Mouse (Mus musculus) heart, embryonic 13.5 days (tissue): ENCODE measurements around the gene Theg. TPM values are rescaled to one million over a fixed set of nuclear protein-coding genes. Genes with fewer than 3 reads are reported as not detected.

ENCODE experiments used
- ATAC-seq: fragments of 200-750 bp; cut with Nextera tagmentation; 2 replicates; pipeline ENCODE4 v1.8.0; 2017; ENCODE audit warnings: moderate TSS enrichment; ENCODE audit not compliant: insufficient number of reproducible peaks, low FRiP score, low TSS enrichment; ENCODE audit errors: extremely low read depth
- H3K27ac ChIP-seq: fragments of 300-500 bp; sonication (generic); replicated peaks from 2 replicates; pipeline ENCODE4 v1.5.1; 2015; ENCODE audit warnings: moderate library complexity, mild to moderate bottlenecking, inconsistent platforms
- H3K27me3 ChIP-seq: fragments of 300-500 bp; sonication (generic); replicated peaks from 2 replicates; pipeline ENCODE4 v1.6.1; 2015; ENCODE audit warnings: mild to moderate bottlenecking, inconsistent platforms
- H3K36me3 ChIP-seq: fragments of 300-500 bp; sonication (generic); 2 replicates; pipeline ENCODE4 v1.6.1; 2015; ENCODE audit warnings: mild to moderate bottlenecking, inconsistent platforms
- H3K4me1 ChIP-seq: fragments of 300-500 bp; sonication (generic); 2 replicates; pipeline ENCODE4 v1.6.1; 2015; ENCODE audit warnings: inconsistent platforms
- H3K4me2 ChIP-seq: fragments of 300-500 bp; sonication (generic); 2 replicates; pipeline ENCODE4 v1.6.1; 2015; ENCODE audit warnings: inconsistent platforms, mild to moderate bottlenecking, moderate library complexity
- H3K4me3 ChIP-seq: fragments of 300-500 bp; sonication (generic); 2 replicates; pipeline ENCODE4 v1.5.1; 2015; ENCODE audit warnings: moderate library complexity, mild to moderate bottlenecking, inconsistent platforms
- H3K9ac ChIP-seq: fragments of 300-500 bp; sonication (generic); 2 replicates; pipeline ENCODE4 v1.6.1; 2015; ENCODE audit warnings: inconsistent platforms, mild to moderate bottlenecking, moderate library complexity
- H3K9me3 ChIP-seq: fragments of 300-500 bp; sonication (generic); 2 replicates; pipeline ENCODE4 v1.6.1; 2016; ENCODE audit warnings: inconsistent platforms
- WGBS: fragments of 180-500 bp; shearing (Covaris S2); methylation state at CpG from one replicate; pipeline ENCODE4 v1.1.7; 2015; ENCODE audit warnings: mixed read lengths; 5-methylcytosine and 5-hydroxymethylcytosine counted together
- polyA plus RNA-seq: library from polyadenylated mRNA; unstranded; fragments of >200 nt; fragmentation: Nextera tagmentation; extraction: Ambion mirVana; gene quantifications from 2 replicates; pipeline ENCODE4 v1.2.1, GENCODE M21; 2015

Theg gene
- polyA plus RNA-seq, 1 experiment from 2014 or later: not detected

DNA sequence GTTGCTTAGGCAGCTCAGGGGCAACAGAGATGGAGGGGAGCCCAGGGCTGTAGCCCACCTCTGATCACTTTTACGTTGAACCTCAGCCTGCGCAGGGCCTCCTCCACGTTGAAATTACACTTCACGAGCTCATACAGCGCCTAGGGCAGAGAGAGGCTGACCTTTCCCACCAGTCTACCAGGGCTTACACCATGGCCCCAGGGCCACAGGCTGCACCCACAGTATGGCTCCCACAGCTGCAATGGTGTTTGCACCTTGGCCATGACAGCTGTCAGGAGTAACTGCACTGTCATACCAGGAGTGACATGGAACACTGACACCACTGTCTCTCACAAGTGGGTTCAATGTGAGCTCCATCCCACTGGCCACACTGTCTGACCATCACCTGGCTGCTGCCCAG, 42.5 kb downstream of the Theg start:
- peaks cover 100% of the 10 kb centered on the region for H3K36me3 ChIP-seq
- no peak overlapping the region for H3K9ac ChIP-seq
- H3K27me3 ChIP-seq: no peaks in the 10 kb centered on the region
- peaks cover 7% of the 10 kb centered on the region; the same call in 1 of the 2 replicates for H3K4me1 ChIP-seq
- H3K9me3 ChIP-seq: no peaks in the 10 kb centered on the region
- H3K27ac ChIP-seq: no peak overlapping the region; the same call in 1 of the 2 replicates
- ATAC-seq: no peak
- H3K4me2 ChIP-seq: no peak overlapping the region
- no peak overlapping the region for H3K4me3 ChIP-seq
- 89% methylated on average over 5 of the region's 5 CpGs for WGBS

GRCm38 (mm10) chr10:79543884-79544597, 43.1 kb downstream of the Theg start:
- Histone ChIP-seq H3K4me2 (no peak overlapping the region), H3K27ac (no peak overlapping the region; the same call in 1 of the 2 replicates), H3K27me3 (no peaks in the 10 kb centered on the region), H3K9me3 (no peaks in the 10 kb centered on the region), H3K4me1 (peaks cover 7% of the 10 kb centered on the region; the same call in 1 of the 2 replicates), H3K36me3 (peaks cover 100% of the 10 kb centered on the region), H3K9ac (no peak overlapping the region), H3K4me3 (no peak overlapping the region)
- WGBS: 64% methylated on average over 9 of the region's 9 CpGs
- no peak for ATAC-seq

DNA sequence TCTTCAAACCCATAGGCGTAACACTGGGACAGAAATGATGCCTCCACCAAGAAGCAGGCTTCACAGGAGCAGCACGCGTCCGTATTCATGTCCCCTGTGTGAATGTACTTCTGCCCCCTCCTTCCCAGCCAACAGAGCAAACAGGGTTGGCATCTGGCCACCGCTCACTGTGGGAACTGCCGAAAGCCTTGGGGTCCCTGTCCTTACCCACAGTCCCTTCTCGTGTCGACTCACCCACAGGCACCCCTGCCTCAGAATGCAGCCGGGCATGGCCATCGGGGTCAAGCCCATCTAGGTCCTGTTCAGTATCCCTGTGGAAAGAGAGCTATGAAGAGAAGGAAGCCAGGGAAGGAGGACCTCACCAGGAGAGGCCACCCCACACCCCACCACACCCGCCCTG, 45.0 kb downstream of the Theg start:
- Histone ChIP-seq H3K9me3 (no peaks in the 10 kb centered on the region), H3K27ac (no peak overlapping the region), H3K4me1 (peaks cover 1% of the 10 kb centered on the region; the same call in 1 of the 2 replicates), H3K4me2 (no peak overlapping the region), H3K36me3 (peaks cover 95% of the 10 kb centered on the region), H3K9ac (no peak overlapping the region), H3K27me3 (no peaks in the 10 kb centered on the region), H3K4me3 (no peak overlapping the region)
- 94% methylated on average over 11 of the region's 11 CpGs for WGBS
- no peak for ATAC-seq

- Histone ChIP-seq H3K4me1 (no peaks in the 10 kb centered on the region), H3K27me3 (no peaks in the 10 kb centered on the region), H3K9ac (no peak overlapping the region), H3K4me3 (no peak overlapping the region), H3K4me2 (no peak overlapping the region), H3K9me3 (no peaks in the 10 kb centered on the region), H3K27ac (no peak overlapping the region), H3K36me3 (peaks cover 89% of the 10 kb centered on the region)
- WGBS: 89% methylated on average over 15 of the region's 15 CpGs
- no peak for ATAC-seq
These were observed 45.6 kb downstream of the Theg start for GRCm38 (mm10) chr10:79541522-79541921.

GRCm38 (mm10) chr10:79540746-79541145, 46.4 kb downstream of the Theg start:
- no peak overlapping the region for H3K4me2 ChIP-seq
- no peak overlapping the region for H3K9ac ChIP-seq
- no peaks in the 10 kb centered on the region for H3K4me1 ChIP-seq
- peaks cover 81% of the 10 kb centered on the region for H3K36me3 ChIP-seq
- 95% methylated on average over 11 of the region's 11 CpGs for WGBS
- no peaks in the 10 kb centered on the region for H3K9me3 ChIP-seq
- no peak overlapping the region for H3K4me3 ChIP-seq
- no peaks in the 10 kb centered on the region for H3K27me3 ChIP-seq
- no peak overlapping the region for H3K27ac ChIP-seq
- ATAC-seq: no peak

DNA sequence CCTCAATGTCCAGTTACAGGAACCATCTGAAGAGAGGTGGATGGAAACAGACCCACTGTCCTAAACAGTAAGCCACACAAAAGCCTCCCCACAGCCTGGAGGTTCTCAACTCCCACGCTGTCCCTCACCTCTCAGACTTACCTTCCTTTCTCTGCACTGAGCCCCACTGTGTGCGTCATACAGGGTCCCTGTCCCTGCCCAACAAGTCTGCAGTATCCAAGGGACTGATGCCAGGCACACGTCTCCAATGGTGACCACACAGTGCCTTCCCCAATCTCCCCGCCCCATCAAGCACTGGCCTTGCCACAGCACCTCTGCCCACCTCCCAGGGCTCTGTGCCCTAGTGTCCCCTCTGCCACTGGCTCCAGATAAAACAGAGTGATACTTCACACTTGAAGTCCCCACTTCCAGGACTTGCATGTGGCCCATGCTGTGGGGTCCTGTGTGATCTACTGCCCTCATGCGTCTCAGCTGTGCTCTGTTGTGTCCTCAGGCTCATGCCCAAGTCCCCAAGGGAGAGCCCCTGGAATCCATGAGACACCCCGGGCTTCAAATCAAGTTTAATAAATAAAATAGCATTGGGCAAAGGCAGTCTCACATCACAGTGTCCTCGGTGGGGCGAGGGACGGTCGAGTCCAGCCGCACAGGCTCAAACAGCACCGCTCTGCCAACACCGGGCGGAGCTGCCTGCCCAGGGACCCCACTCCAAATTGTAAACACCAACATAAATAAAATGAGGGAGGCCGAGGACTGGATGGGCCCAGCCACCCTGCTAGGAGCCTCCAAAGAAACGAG, 47.2 kb downstream of the Theg start:
- H3K4me1 ChIP-seq: no peaks in the 10 kb centered on the region
- H3K9ac ChIP-seq: no peak overlapping the region
- no peaks in the 10 kb centered on the region for H3K9me3 ChIP-seq
- no peak overlapping the region for H3K4me2 ChIP-seq
- ATAC-seq: no peak
- H3K4me3 ChIP-seq: no peak overlapping the region
- H3K27me3 ChIP-seq: peaks cover 2% of the 10 kb centered on the region
- H3K27ac ChIP-seq: no peak overlapping the region
- H3K36me3 ChIP-seq: peaks cover 72% of the 10 kb centered on the region
- 93% methylated on average over 16 of the region's 16 CpGs for WGBS

DNA sequence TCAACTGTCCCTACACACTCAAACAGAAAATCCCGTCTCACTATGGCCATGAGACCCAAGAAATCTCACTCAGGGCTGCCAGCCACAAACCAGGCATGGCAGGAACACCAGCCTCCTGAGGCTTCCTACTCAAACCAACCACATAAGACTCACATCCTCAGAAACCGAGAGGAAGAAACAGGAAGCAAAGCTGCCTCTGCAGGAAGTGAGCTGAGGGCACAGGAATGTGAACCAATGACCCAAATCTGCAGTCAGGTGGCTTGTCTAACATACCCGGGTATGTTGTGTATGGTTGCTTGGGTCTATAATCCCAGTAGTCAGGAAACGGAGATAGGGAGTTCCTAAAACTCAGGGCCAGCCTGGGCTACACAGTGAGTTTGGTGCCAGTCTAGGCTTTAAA, 48.3 kb downstream of the Theg start:
- Histone ChIP-seq H3K27ac (no peak overlapping the region), H3K4me2 (no peak overlapping the region), H3K9me3 (no peaks in the 10 kb centered on the region), H3K36me3 (peaks cover 62% of the 10 kb centered on the region), H3K4me1 (peaks cover 4% of the 10 kb centered on the region; the same call in 1 of the 2 replicates), H3K4me3 (no peak overlapping the region), H3K9ac (no peak overlapping the region), H3K27me3 (peaks cover 9% of the 10 kb centered on the region)
- no peak for ATAC-seq
- WGBS: 54% methylated on average over 4 of the region's 4 CpGs

DNA sequence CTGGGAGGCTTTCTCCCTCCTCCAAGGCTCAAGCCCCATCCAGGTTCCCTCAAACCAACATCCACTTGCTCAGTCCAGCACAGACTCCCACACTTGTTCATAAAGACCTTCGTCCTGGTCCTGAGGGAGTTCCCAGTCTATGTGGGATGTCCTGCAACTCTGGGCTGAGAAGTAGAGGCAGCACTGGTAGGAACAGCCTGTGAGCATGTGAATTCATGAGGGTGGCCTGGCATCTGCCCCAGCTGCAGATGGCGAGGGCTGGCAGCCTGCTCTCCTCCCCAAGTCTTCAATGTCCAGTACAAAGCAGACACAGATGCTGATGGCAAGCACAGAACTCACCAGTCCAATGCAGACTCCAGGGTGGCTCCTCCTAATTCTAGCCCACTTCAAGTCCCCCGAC, 48.8 kb downstream of the Theg start:
- Histone ChIP-seq H3K4me2 (no peak overlapping the region), H3K4me3 (no peak overlapping the region), H3K27me3 (peaks cover 9% of the 10 kb centered on the region), H3K9me3 (no peaks in the 10 kb centered on the region), H3K27ac (no peak overlapping the region), H3K9ac (no peak overlapping the region), H3K36me3 (peaks cover 57% of the 10 kb centered on the region), H3K4me1 (peaks cover 4% of the 10 kb centered on the region; the same call in 1 of the 2 replicates)
- WGBS: 78% methylated on average over 3 of the region's 3 CpGs
- no peak for ATAC-seq

- no peak overlapping the region for H3K9ac ChIP-seq
- H3K9me3 ChIP-seq: no peaks in the 10 kb centered on the region
- peaks cover 7% of the 10 kb centered on the region for H3K4me1 ChIP-seq
- H3K27ac ChIP-seq: no peak overlapping the region
- peaks cover 9% of the 10 kb centered on the region for H3K27me3 ChIP-seq
- no peak overlapping the region for H3K4me2 ChIP-seq
- peaks cover 51% of the 10 kb centered on the region for H3K36me3 ChIP-seq
- no peak for ATAC-seq
- 78% methylated on average over 2 of the region's 2 CpGs for WGBS
- no peak overlapping the region for H3K4me3 ChIP-seq
These were observed 49.4 kb downstream of the Theg start for GRCm38 (mm10) chr10:79537781-79538180.

GRCm38 (mm10) chr10:79537271-79537670, 49.9 kb downstream of the Theg start:
- Histone ChIP-seq H3K9ac (no peak overlapping the region), H3K9me3 (no peaks in the 10 kb centered on the region), H3K4me3 (no peak overlapping the region), H3K4me2 (no peak overlapping the region), H3K4me1 (peaks cover 10% of the 10 kb centered on the region), H3K27ac (no peak overlapping the region), H3K27me3 (peaks cover 13% of the 10 kb centered on the region), H3K36me3 (peaks cover 46% of the 10 kb centered on the region)
- WGBS: 92% methylated on average over 7 of the region's 7 CpGs
- ATAC-seq: no peak

DNA sequence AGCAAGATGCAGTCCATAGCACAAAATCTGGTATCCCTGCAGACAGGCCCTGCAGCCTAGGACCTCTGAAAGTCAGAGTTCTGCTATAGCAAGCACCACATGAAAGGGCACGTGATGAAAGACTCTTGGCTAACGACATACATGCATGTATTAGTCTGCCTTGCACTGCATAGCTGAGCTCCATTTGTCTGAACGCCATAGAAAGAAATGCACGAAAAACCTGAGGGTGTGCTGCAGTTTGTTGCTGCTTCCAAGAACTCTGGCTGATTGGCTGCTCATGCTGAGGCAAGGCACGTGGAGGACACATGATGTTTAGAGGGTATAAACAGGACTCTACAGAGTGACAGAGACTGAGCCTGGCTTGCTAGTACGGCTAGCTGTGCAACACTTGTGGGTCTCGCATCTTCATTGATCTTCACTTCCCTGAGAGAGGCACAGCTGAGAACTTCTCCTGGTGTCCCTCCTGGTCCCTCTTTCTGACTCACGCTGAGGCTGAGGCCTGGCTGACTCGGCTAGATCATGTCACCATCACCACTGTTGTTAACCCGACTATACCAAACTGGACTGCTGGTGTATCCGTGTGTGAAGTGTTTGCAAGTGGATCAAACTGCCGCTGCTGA, 50.6 kb downstream of the Theg start:
- Histone ChIP-seq H3K27ac (no peak overlapping the region), H3K27me3 (peaks cover 14% of the 10 kb centered on the region), H3K9me3 (no peaks in the 10 kb centered on the region), H3K4me1 (peaks cover 10% of the 10 kb centered on the region), H3K9ac (no peak overlapping the region), H3K4me2 (no peak overlapping the region), H3K4me3 (no peak overlapping the region), H3K36me3 (peaks cover 39% of the 10 kb centered on the region)
- no peak for ATAC-seq
- WGBS: 64% methylated on average over 12 of the region's 12 CpGs
